Mouse (Mus musculus): ENCODE data around the gene Stard9.
"Not testable (repeated sequence)": the region's sequence is repeated elsewhere in the genome, so short reads cannot be mapped to it uniquely, and the experiment has no call there.

Stard9 gene

DNA sequence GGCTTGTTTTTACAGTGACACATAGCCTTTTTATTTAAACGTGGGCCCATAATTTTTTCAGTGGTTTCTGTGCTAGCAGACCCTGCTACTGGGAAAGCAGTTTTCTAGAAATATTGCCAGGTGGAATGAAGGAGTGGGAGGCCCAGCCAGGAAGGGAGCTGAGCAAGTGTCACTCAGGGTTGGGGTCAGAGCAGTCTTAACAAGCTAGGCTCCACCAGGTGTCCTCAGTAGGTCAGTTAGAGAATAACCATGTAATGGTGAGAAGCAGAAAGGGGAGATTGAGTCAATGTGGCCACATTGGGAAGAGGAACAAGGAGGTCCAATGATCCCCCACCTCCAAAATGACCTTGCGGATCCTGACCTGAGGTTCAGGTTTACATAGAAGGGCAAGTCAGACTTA lies 25.8 kb downstream of the Stard9 start:
- no peak for DNase-seq (ENCODE audit: low spot score)

- DNase-seq (ENCODE audit: low spot score): no peak
Measured at GRCm38 (mm10) chr2:120655905-120656304, 27.0 kb downstream of the Stard9 start.

DNA sequence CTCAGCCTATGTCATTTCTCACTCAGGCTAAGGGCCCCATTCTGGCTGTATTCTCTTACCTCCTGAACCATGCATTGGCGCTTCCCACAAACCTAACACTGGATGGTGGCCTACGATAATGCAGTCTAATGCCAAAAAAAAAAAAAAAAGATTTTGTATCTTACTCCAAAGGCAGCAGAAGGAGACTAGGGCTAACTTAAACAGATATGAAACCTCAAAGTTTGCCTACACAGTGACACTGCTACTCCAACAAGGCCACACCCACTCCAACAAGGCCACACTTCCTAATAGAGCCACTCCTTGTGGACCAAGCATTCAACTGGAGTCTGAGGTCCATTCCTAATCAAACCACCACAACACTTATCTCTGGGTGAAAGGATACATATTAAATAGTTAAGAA lies 27.8 kb downstream of the Stard9 start:
- DNase-seq (ENCODE audit: low spot score): no peak

DNA sequence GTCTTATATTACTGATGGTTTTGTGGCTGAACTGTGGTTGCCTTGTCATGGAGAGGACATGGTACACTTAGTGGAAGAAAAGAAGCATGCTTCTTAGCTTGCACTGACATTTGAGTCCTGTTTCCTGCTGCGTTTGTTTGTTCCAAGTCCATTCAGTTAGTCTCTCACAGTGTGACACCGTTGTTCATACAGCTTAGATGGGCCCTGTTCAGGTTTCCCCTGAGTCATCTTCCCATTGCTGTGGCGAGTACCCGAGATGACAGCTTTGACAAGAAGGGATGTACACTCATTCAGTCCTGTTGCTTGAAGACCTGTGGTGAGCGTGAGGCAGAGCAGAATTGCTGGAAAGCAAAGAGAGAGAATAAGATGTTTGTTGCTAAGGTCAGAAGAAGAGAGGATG lies 29.6 kb downstream of the Stard9 start:
- no peak for DNase-seq (ENCODE audit: low spot score)

GRCm38 (mm10) chr2:120659318-120659717 lies 30.4 kb downstream of the Stard9 start:
- no peak for DNase-seq (ENCODE audit: low spot score)

DNA sequence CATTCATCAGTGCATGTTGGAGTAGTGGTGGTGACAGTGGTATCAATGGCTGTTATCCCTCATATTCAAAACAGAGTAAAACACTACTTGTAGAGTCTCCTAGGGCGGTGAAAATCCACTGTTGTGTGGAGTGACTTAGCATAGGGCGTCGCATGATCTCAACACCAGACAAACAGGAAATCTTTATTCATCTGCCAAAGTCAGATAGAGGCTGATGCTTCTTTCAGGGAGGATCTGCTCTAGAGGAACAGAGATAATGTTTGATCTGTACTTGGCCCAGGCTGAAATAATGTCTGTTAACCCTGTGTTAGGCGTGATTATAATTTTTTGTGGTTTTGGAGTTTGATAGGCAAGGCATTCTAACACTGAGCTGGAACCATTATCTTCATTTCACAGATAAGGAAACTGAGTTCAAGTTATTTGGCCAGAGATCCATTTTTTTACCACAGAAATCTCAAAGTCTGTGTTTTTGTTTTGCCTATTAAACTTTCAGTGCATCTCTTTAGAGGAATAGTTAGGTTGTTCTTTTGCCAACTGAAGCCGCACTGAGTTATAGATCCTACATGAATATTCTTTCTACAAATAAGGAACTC lies 31.7 kb downstream of the Stard9 start:
- DNase-seq (ENCODE audit: low spot score): no peak

GRCm38 (mm10) chr2:120662766-120663165 lies 33.8 kb downstream of the Stard9 start:
- no peak for DNase-seq (ENCODE audit: low spot score)

DNA sequence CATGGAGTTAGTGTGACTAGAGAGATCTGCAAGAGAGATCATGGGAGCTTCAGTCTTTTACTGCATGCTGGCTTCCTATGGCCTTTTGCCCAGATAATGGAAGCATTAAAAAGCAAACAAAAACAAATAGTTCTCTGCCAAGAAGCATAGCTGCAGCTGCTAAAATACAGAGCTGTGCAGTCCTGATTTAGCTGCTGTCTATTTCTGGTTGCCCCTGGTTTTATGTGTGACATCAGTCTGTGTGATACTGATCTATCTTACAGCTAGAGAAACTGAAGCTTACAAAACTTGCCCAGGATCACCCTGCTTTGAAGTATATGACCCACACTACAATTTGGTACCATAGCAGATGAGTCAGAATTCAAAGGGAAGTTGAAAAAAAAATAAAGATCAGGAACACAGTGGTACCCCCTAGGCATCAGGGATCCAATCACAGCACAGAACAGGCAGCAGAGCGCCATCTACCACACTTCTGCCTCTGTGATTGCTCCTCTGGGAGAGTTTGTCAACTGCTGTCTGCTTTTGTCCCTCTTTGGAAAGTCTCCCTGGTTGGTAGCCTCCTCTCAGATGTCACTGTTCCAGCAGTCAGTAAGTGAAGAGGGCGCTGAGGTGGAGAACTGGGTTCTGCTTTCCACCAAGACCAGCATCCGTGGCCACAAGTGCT lies 34.7 kb downstream of the Stard9 start:
- no peak for DNase-seq (ENCODE audit: low spot score)

GRCm38 (mm10) chr2:120667446-120667845 lies 38.5 kb downstream of the Stard9 start:
- DNase-seq (ENCODE audit: low spot score): no peak

- DNase-seq (ENCODE audit: low spot score): no peak
Measured at GRCm38 (mm10) chr2:120670253-120670652, 41.3 kb downstream of the Stard9 start.

GRCm38 (mm10) chr2:120681151-120681550 lies 52.2 kb downstream of the Stard9 start:
- DNase-seq (ENCODE audit: low spot score): not testable (repeated sequence)

DNA sequence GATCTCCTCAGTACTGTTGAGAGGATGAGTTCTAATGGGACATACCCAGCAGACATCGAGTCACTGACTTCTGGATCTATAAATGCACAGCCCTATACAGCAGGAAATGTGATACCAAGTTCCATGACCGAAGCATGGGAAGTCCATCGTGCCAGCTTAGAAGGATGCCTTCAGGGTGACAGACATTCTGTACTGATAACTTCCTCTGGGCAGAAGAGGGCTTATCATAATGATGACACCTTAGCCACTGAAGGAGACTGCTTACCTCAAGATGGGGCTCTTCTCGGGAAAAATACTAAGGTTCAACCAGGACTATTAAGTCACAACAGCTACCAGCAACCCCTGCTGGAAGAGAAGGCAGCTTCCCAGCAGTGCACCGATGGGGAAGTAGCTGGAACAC lies 68.8 kb downstream of the Stard9 start:
- DNase-seq (ENCODE audit: low spot score): no peak

- DNase-seq (ENCODE audit: low spot score): no peak
Measured at GRCm38 (mm10) chr2:120700379-120700885, 71.5 kb downstream of the Stard9 start.

- no peak for DNase-seq (ENCODE audit: low spot score)
Measured at GRCm38 (mm10) chr2:120702675-120703074, 73.8 kb downstream of the Stard9 start.

DNA sequence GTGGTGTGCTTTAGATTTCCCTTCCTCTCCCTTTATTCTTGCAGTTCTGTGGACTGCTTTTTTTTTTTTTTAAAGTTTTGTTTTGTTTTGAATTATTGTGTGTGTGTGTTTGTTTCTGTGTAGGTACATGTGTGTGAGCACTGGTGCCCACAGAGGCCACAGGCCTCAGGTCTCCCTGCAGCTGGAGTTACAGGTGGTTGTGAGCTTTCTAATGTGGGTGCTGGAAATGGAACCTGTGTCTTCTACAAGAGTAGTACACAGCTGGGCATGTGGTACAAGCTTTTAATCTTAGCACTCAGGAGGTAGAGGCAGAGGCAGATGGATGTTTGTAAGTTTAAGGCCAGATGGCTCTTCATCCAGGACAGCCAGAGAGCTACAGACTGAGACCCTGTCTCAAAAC lies 78.1 kb downstream of the Stard9 start:
- DNase-seq (ENCODE audit: low spot score): no peak

DNA sequence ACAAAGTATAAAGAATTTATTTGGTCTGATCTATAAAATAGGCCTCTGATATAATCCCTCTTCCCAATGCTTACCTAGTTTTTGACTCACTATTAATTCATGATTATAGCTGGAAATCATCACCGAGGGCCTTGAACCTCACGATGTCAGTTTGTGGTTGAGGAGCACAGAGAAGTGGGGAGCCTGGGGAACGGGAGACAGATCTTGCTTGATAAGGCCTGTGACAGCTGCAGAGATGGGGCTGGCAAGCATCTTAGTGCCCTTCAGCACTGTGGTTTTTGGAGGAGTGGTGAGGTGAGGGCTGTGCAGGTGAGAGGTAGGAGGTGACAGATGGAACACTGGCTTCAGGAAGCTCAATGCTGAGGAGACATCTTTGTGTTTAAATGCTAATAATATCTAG lies 81.2 kb downstream of the Stard9 start:
- no peak for DNase-seq (ENCODE audit: low spot score)

- no peak for DNase-seq (ENCODE audit: low spot score)
Measured at GRCm38 (mm10) chr2:120710948-120711347, 82.0 kb downstream of the Stard9 start.

DNA sequence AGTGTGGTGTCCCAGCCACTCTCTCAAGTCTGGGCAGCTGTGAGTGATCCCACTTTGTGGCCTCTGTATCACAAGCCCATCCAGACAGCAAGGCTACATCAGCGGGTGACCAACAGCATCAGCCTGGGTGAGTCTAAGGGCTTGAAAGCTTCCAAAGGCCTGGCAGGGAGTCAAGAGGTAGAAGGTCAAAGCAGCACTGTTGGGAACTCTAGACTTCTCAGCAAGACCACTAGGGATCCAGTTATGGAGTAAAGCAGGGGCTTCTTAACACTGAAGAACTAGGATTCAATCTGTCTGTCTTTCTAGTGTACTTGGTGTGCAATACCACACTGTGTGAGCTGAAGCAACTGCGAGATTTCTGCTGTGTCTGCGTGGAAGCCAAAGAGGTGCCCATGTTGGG lies 84.5 kb downstream of the Stard9 start:
- no peak for DNase-seq (ENCODE audit: low spot score)

- DNase-seq (ENCODE audit: low spot score): no peak
Measured at GRCm38 (mm10) chr2:120718496-120718895, 89.6 kb downstream of the Stard9 start.

- no peak for DNase-seq (ENCODE audit: low spot score)
Measured at GRCm38 (mm10) chr2:120720821-120721220, 91.9 kb downstream of the Stard9 start.

DNA sequence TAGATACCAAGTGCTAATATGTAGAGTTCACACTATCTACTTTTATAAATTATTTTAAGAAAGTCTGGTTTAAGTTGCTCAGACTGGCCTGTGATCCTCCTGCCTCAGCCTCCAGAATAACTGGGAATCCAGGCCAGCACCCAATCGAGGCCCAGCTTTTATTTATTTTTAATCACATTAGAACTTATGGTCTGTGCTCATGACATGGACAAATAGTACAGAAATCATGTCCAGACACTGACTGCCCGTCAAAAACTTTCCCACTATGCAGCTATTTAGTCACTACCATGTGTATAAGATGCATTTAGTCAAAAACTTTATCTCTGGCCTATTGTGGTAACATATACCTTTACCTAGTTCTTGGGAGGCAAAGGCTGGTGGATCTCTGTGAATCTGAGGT lies 93.0 kb downstream of the Stard9 start:
- no peak for DNase-seq (ENCODE audit: low spot score)

- no peak for DNase-seq (ENCODE audit: low spot score)
Measured at GRCm38 (mm10) chr2:120722491-120722890, 93.6 kb downstream of the Stard9 start.

GRCm38 (mm10) chr2:120723621-120724020 lies 94.7 kb downstream of the Stard9 start:
- DNase-seq (ENCODE audit: low spot score): no peak

DNA sequence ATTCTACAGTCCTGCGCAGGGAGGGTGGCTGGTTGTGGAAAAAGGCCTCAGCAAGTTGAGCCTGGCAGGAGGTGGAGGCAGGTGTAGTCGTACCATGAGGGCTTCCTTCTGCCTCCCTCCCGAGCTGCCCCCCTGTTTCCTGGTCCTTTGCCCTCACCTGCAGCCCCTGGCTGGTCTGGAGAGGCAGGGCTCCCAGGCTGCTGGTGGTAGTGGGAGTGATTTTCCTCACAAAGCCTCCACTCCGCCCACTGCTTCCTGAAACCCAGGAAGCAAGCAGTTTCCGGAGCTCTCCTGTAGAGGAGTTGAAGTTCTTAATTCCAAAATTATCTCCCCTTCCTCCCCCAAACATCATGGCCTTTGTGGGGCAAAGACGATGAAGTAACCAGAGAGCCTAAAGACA lies 95.3 kb downstream of the Stard9 start:
- DNase-seq (ENCODE audit: low spot score): no peak
